Mouse (Mus musculus) forebrain, postnatal 0 days (tissue): ENCODE measurements around the gene Maf. TPM values are rescaled to one million over a fixed set of nuclear protein-coding genes. Genes with fewer than 3 reads are reported as not detected.

Experiments
- ATAC-seq: fragments of 200-750 bp; cut with Nextera tagmentation; 2 replicates; pipeline ENCODE4 v1.8.0; 2017; ENCODE audit warnings: mild to moderate bottlenecking, moderate library complexity
- DNase-seq: peaks from one replicate; pipeline ENCODE4 v3.0.0-alpha.2; 2015
- H3K27ac ChIP-seq: fragments of 300-500 bp; sonication (generic); 2 replicates; pipeline ENCODE4 v1.5.1; 2014; ENCODE audit warnings: low read depth, mild to moderate bottlenecking, antibody characterized with exemption, low read length, moderate library complexity, mixed read lengths
- H3K27me3 ChIP-seq: fragments of 300-500 bp; sonication (generic); 2 replicates; pipeline ENCODE4 v1.6.1; 2014; ENCODE audit warnings: mild to moderate bottlenecking, low read length, mixed read lengths; ENCODE audit not compliant: insufficient read depth
- H3K36me3 ChIP-seq: fragments of 300-500 bp; sonication (generic); 2 replicates; pipeline ENCODE4 v1.6.1; 2014; ENCODE audit warnings: mild to moderate bottlenecking, moderate library complexity; ENCODE audit not compliant: insufficient read depth
- H3K4me1 ChIP-seq: fragments of 300-500 bp; sonication (generic); 2 replicates; pipeline ENCODE4 v1.6.1; 2014; ENCODE audit warnings: antibody characterized with exemption; ENCODE audit not compliant: insufficient read depth
- H3K4me2 ChIP-seq: fragments of 300-500 bp; sonication (generic); 2 replicates; pipeline ENCODE4 v1.6.1; 2014; ENCODE audit warnings: low read depth, mild to moderate bottlenecking, moderate library complexity
- H3K4me3 ChIP-seq: fragments of 300-500 bp; sonication (generic); 2 replicates; pipeline ENCODE4 v1.5.1; 2014; ENCODE audit warnings: low read depth, low read length, mixed read lengths
- H3K9ac ChIP-seq: fragments of 300-500 bp; sonication (generic); 2 replicates; pipeline ENCODE4 v1.6.1; 2014; ENCODE audit warnings: mild to moderate bottlenecking
- H3K9me3 ChIP-seq: fragments of 300-500 bp; sonication (generic); 2 replicates; pipeline ENCODE4 v1.6.1; 2016; ENCODE audit warnings: low read length
- CTCF ChIP-seq: sonication (generic); IDR thresholded peaks from 2 replicates; pipeline ENCODE4 v1.5.1; 2016; ENCODE audit warnings: antibody characterized with exemption, control low read depth, low read depth
- WGBS: fragments of 180-500 bp; shearing (Covaris S2); extraction: QIAGEN DNeasy Blood & Tissue Kit; methylation state at CpG from one replicate; pipeline ENCODE4 v1.1.7; 2014; 5-methylcytosine and 5-hydroxymethylcytosine counted together
- polyA plus RNA-seq: library from polyadenylated mRNA; unstranded; fragments of >200 nt; fragmentation: Nextera tagmentation; extraction: Ambion mirVana; gene quantifications from 2 replicates; pipeline ENCODE4 v1.2.1, GENCODE M21; 2015
- total RNA-seq: library from RNA; depleted of rRNA; stranded (reverse); fragments of >200 nt; gene quantifications from 2 replicates; pipeline ENCODE4 v1.2.3, GENCODE M21; 2014; rRNA removed

Maf gene
- total RNA-seq: 16.7 and 20.9 TPM in 2 replicates
- 4.3 and 5.0 TPM in 2 replicates for polyA plus RNA-seq

DNA sequence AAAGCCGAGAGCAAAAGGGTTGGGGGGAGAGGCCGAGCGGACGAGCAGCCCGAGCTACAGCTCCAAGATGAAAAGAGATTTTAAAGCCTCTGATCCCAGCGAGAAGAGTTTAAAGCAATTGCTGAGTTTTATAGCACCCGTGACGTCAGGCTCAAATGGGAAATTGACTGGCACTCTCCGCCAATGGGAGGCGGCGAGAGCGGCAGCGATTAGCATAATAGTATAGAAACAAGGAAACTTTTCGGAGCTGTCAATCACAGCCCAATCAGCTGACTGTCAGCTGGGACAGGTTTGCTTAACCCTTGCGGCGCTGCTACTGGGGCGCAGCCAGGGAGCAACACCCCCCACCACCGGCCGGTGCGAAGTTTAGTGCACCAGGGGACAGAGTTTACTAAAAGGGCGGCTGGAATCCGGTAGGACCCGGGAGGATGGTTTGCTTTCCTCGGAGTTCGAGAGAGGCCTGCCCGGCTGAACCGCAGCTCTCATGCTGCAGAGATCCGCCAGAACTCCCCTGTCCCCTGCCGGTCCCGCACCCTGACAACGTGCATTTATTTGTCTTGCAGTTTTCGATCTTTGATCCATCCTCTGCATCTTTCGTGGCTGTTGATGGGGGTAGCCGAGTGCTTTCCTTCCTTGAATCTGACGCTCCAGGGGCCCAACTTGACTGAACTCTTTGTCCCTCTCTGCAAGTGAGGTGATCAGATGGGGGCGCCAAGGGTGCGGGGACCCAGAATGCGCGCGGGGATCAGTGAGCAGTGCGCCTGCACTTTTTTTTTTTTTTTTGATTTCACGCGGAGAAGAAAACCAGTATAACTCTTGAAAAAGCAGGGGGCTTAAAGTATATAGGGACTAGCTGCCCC lies at the start of gene Maf:
Maf (minus strand) TSS at position 64 of the 860 bp plus-strand sequence.
- H3K27me3 ChIP-seq: peaks cover 33% of the 10 kb centered on the region
- peak within 1 kb of the TSS; percentile 74 for H3K27ac ChIP-seq
- peaks cover 8% of the 10 kb centered on the region; the same call in 1 of the 2 replicates for H3K4me1 ChIP-seq
- H3K9me3 ChIP-seq: no peaks in the 10 kb centered on the region
- TF ChIP-seq CTCF: peak; percentile 31; the same call in 1 of the 2 replicates
- peak within 1 kb of the TSS; percentile 55 for H3K4me3 ChIP-seq
- H3K36me3 ChIP-seq: no peaks in the 10 kb centered on the region
- peak within 1 kb of the TSS; percentile 60 for H3K9ac ChIP-seq
- ATAC-seq: peak; percentile 65
- 1% methylated on average over 43 of the region's 43 CpGs for WGBS
- H3K4me2 ChIP-seq: peak within 1 kb of the TSS; percentile 97
- DNase-seq: peak; percentile 83

DNA sequence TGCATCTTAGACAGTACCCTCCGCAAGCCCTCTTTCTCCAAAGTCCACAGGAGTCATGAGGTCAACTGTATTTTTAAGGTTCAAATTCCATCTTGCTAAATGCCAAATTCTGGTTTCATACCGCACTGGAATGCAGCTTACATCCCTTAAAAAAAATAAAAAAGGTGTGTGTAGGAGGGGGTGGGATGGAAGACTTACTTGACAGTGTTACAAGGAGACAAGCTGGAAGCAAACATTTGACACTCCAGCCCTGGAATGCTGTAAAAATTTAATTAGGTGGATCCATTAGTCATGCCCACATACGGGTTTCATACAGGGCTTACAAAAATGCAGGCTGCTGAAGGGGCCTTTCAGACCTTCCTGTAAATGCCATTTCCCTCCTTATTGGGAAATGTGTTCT lies 49.4 kb upstream of the Maf start:
- Histone ChIP-seq H3K36me3 (no peaks in the 10 kb centered on the region), H3K4me3 (no peak overlapping the region), H3K9me3 (no peaks in the 10 kb centered on the region), H3K4me2 (no peak overlapping the region), H3K27me3 (no peaks in the 10 kb centered on the region), H3K27ac (no peak overlapping the region), H3K4me1 (no peaks in the 10 kb centered on the region), H3K9ac (no peak overlapping the region)
- ATAC-seq (no peak), DNase-seq (no peak)
- 68% methylated on average over 3 of the region's 3 CpGs for WGBS
- TF ChIP-seq CTCF: no peak

- H3K27me3 ChIP-seq: no peaks in the 10 kb centered on the region
- ATAC-seq: no peak
- no peaks in the 10 kb centered on the region for H3K36me3 ChIP-seq
- H3K9ac ChIP-seq: no peak overlapping the region
- H3K4me3 ChIP-seq: no peak overlapping the region
- no peak for DNase-seq
- no peaks in the 10 kb centered on the region for H3K9me3 ChIP-seq
- 66% methylated on average over 2 of the region's 2 CpGs for WGBS
- no peaks in the 10 kb centered on the region for H3K4me1 ChIP-seq
- no peak overlapping the region for H3K4me2 ChIP-seq
- H3K27ac ChIP-seq: no peak overlapping the region
- TF ChIP-seq CTCF: no peak
Observed at GRCm38 (mm10) chr8:115756027-115756426, 48.4 kb upstream of the Maf start.

DNA sequence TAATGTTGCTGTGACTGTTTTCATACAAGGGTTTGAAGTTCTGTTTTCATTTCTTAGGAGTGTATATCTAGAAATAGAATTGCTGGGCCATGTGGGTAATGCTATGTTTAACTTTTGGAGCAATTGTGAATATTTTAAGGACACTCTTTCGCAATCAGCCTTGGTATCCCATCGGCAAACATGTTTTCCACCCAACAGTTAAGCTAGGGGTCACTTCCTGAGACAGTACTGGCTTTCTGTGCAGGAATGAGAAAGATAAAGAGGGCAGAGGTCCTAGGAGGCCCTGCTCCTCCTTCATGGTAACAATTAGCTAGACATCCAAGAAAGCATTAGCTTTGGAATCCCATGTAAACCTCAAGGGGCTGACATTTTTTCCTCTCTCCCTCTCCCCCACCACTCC lies 47.1 kb upstream of the Maf start:
- H3K27ac ChIP-seq: no peak overlapping the region
- no peaks in the 10 kb centered on the region for H3K27me3 ChIP-seq
- ATAC-seq (no peak), DNase-seq (no peak)
- no peak overlapping the region for H3K4me3 ChIP-seq
- no peaks in the 10 kb centered on the region for H3K36me3 ChIP-seq
- H3K9me3 ChIP-seq: no peaks in the 10 kb centered on the region
- no peak overlapping the region for H3K4me2 ChIP-seq
- H3K9ac ChIP-seq: no peak overlapping the region
- WGBS: 88% methylated on average over 2 of the region's 2 CpGs
- no peaks in the 10 kb centered on the region for H3K4me1 ChIP-seq
- TF ChIP-seq CTCF: no peak

DNA sequence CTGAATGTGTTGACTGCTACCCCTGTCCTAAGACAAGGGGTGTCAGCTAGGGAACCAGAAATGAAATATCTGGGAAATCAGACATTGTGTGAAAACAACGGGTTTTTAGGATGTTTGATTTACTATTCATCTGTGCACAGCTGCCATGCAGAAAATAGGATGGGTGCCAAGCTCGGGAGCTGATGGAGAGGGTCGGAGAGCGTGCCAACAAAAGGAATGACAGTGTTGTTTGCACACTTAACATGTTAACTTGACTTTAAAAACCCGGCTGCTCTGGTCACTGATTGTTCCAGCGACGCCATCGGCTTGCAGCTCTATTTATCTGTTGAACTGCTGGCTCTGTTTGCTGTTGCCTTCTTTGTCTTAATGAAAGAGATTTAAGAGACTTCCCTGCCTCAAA lies 46.2 kb upstream of the Maf start:
- ATAC-seq (peak; percentile 40; the same call in 1 of the 2 replicates), DNase-seq (peak; percentile 57)
- Histone ChIP-seq H3K27me3 (no peaks in the 10 kb centered on the region), H3K4me1 (no peaks in the 10 kb centered on the region), H3K4me3 (no peak overlapping the region), H3K27ac (no peak overlapping the region), H3K36me3 (no peaks in the 10 kb centered on the region), H3K9me3 (no peaks in the 10 kb centered on the region), H3K9ac (no peak overlapping the region), H3K4me2 (no peak overlapping the region)
- TF ChIP-seq CTCF: no peak
- 17% methylated on average over 8 of the region's 8 CpGs for WGBS

DNA sequence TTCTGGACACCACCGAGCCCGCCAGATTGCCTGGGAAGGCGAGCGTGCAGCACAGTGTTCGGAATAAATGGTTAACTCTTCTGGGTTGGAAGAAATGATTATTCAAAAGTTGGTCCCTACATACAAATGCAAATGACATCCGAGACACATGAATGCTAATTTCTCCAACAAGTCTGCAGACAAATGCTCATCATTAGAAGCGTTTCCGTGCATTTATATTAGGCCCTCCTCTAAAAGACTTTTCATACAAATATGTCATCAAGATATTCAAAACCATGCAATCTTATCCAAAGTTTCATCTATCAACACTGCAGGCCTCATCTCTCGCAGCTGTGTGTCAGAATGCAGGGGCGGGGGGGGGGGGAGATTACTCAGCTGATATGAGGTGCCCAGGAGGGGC lies 39.8 kb upstream of the Maf start:
- no peak for TF ChIP-seq CTCF
- no peak for DNase-seq

GRCm38 (mm10) chr8:115745648-115746047 lies 38.1 kb upstream of the Maf start:
- DNase-seq (no peak), ATAC-seq (no peak)
- Histone ChIP-seq H3K4me1 (no peaks in the 10 kb centered on the region), H3K9me3 (no peaks in the 10 kb centered on the region), H3K4me2 (no peak overlapping the region), H3K27me3 (no peaks in the 10 kb centered on the region), H3K36me3 (no peaks in the 10 kb centered on the region), H3K9ac (no peak overlapping the region), H3K4me3 (no peak overlapping the region), H3K27ac (no peak overlapping the region)
- no peak for TF ChIP-seq CTCF
- 41% methylated on average over 2 of the region's 2 CpGs for WGBS

More for the DNA sequence above, 39.8 kb upstream of the Maf start:
- 52% methylated on average over 10 of the region's 10 CpGs for WGBS
- Histone ChIP-seq H3K4me2 (no peak overlapping the region), H3K4me3 (no peak overlapping the region), H3K27ac (no peak overlapping the region), H3K36me3 (no peaks in the 10 kb centered on the region), H3K27me3 (no peaks in the 10 kb centered on the region), H3K9ac (no peak overlapping the region), H3K9me3 (no peaks in the 10 kb centered on the region), H3K4me1 (no peaks in the 10 kb centered on the region)
- peak; percentile 43; the same call in 1 of the 2 replicates for ATAC-seq
